Mouse (Mus musculus): Measurements from ENCODE around the gene Efna5.

GRCm38 (mm10) chr17:62664709-62665108 lies 216.4 kb downstream of the Efna5 start:
- TF ChIP-seq POLR2A (IDR thresholded peaks at IDR 0.05; ENCODE audit: low read depth, low read length) (no peak), CTCF (IDR thresholded peaks at IDR 0.05; ENCODE audit: borderline replicate concordance, insufficient read depth, low read length) (no peak)
